Mouse (Mus musculus) bone marrow, adult 2 months (tissue): ENCODE results near the gene E130308A19Rik.

Experiments used
- CTCF ChIP-seq: fragments of 200-500 bp; IDR thresholded peaks from 2 replicates; pipeline ENCODE4 v1.5.1; 2011; ENCODE audit warnings: low read length, control low read depth; ENCODE audit not compliant: control insufficient read depth, insufficient read depth
- POLR2A ChIP-seq: fragments of 200-500 bp; IDR thresholded peaks from 2 replicates; pipeline ENCODE4 v1.6.1; 2011; ENCODE audit warnings: low read depth, mild to moderate bottlenecking, control low read depth, low read length, borderline replicate concordance; ENCODE audit not compliant: control insufficient read depth

GRCm38 (mm10) chr4:59663451-59663850 is 37.4 kb downstream of the E130308A19Rik start:
- TF ChIP-seq CTCF (no peak), POLR2A (no peak)
